Mouse (Mus musculus) midbrain, embryonic 16.5 days (tissue): ENCODE measurements at regions not wholly inside any gene's neighbourhood (a gene's known extent, or its start where the extent isn't known, plus 50 kb on each side); places are given as distances from the start of the nearest gene placed in this dataset. TPM values are rescaled to one million over a fixed set of nuclear protein-coding genes. Genes with fewer than 3 reads are reported as not detected.

Source experiments
- microRNA-seq: library from miRNA; unstranded; fragments of <30 nt; microRNA quantifications from one replicate; pipeline ENCODE4, GENCODE M21; 2017

Small RNA genes in the stretch of these regions (microRNA-seq; reads per million reads assigned to microRNA genes)
- not detected for gene Gm25255
- gene Gm25871, result not detected
